Mouse (Mus musculus) bone marrow macrophage, adult 2 months (primary cell): ENCODE results near the gene Ddc. TPM values are rescaled to one million over a fixed set of nuclear protein-coding genes. Genes with fewer than 3 reads are reported as not detected.

ENCODE experiments used
- H3K27ac ChIP-seq: 2 replicates; pipeline ENCODE4 v1.5.1; 2012; ENCODE audit warnings: low read depth, low read length; ENCODE audit not compliant: insufficient read depth
- H3K4me1 ChIP-seq: 2 replicates; pipeline ENCODE4 v1.6.1; 2012; ENCODE audit warnings: low read length; ENCODE audit not compliant: control insufficient read depth, insufficient read depth
- H3K4me3 ChIP-seq: 2 replicates; pipeline ENCODE4 v1.5.1; 2012; ENCODE audit warnings: mild to moderate bottlenecking, low read length, moderate library complexity; ENCODE audit not compliant: insufficient read depth
- CTCF ChIP-seq: IDR thresholded peaks from 2 replicates; pipeline ENCODE4 v1.5.1; 2012; ENCODE audit warnings: low read depth, mild to moderate bottlenecking, low read length, moderate library complexity
- POLR2A ChIP-seq: IDR thresholded peaks from 2 replicates; pipeline ENCODE4 v1.6.1; 2012; ENCODE audit warnings: mild to moderate bottlenecking, low read depth, low read length, borderline replicate concordance
- polyA plus RNA-seq: library from polyadenylated mRNA; stranded (reverse); fragments of >200 nt; gene quantifications from 2 replicates; pipeline ENCODE4 v1.2.4, GENCODE M21; 2012; ENCODE audit not compliant: missing spikeins, insufficient read depth, insufficient read length

The Ddc gene
- polyA plus RNA-seq, 1 experiment = not detected

DNA sequence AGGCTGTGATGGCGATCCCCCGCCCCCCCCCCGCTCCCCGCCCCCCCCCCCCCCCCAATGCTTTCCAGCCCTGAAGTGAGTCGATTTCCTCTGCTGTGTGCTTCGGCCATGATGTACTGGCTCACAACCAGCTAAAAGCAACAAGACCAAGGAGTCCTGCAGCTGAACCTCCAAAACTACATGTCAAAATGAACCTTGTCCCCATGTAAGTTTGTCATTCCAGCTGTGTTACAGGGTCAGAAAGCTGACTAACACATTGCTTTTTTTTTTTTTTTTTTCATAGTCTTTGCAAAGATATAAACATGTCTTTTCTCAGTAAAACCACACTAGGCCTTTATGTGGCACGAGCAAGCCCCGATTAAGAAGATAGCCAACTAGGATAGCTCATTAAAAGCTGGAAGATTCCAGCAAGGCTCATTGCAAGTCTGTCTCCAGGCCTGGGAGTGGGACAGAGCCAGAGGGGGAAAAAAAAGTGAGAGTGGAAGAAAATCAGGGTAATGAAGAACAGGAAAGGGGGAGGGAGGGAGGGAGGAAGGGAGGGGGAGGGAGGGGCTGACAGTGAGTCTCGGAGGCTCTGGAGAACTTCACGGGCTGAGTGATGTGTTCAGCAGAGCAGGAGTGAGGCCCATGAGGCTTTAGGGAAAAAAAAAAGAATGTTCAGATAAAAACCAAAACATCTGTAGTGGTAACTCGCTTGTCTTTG lies 19.5 kb downstream of the Ddc start:
- H3K27ac ChIP-seq = no peak overlapping the region
- no peak overlapping the region for H3K4me3 ChIP-seq
- TF ChIP-seq POLR2A (no peak), CTCF (no peak)
- H3K4me1 ChIP-seq = no peaks in the 10 kb centered on the region

DNA sequence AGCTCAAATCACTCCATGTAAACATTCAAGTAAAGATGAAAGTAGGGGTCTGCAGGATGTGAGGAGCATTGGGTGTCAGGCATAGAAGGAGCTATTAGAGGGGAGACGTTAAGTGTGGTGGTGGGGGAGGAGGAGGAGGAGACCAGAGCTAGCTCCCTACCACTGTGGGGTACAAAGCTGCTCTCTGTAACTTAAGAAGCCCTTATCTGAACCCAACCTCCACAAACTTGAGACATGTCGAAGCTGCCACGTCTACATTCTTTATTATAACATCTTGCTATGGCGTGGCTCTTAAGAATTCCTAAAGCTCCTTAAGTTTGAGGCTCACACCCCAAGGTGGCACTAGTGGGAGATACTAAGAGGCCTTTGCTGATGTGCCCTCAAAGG lies 20.1 kb downstream of the Ddc start:
- H3K4me3 ChIP-seq = no peak overlapping the region
- H3K27ac ChIP-seq = no peak overlapping the region
- TF ChIP-seq CTCF (no peak), POLR2A (no peak)
- H3K4me1 ChIP-seq = no peaks in the 10 kb centered on the region

GRCm38 (mm10) chr11:11876366-11876765 lies 21.6 kb downstream of the Ddc start:
- no peaks in the 10 kb centered on the region for H3K4me1 ChIP-seq
- H3K4me3 ChIP-seq = no peak overlapping the region
- H3K27ac ChIP-seq = no peak overlapping the region
- no peak for TF ChIP-seq CTCF
- TF ChIP-seq POLR2A = no peak

GRCm38 (mm10) chr11:11875230-11875629 lies 22.7 kb downstream of the Ddc start:
- no peak overlapping the region for H3K4me3 ChIP-seq
- H3K4me1 ChIP-seq = no peaks in the 10 kb centered on the region

DNA sequence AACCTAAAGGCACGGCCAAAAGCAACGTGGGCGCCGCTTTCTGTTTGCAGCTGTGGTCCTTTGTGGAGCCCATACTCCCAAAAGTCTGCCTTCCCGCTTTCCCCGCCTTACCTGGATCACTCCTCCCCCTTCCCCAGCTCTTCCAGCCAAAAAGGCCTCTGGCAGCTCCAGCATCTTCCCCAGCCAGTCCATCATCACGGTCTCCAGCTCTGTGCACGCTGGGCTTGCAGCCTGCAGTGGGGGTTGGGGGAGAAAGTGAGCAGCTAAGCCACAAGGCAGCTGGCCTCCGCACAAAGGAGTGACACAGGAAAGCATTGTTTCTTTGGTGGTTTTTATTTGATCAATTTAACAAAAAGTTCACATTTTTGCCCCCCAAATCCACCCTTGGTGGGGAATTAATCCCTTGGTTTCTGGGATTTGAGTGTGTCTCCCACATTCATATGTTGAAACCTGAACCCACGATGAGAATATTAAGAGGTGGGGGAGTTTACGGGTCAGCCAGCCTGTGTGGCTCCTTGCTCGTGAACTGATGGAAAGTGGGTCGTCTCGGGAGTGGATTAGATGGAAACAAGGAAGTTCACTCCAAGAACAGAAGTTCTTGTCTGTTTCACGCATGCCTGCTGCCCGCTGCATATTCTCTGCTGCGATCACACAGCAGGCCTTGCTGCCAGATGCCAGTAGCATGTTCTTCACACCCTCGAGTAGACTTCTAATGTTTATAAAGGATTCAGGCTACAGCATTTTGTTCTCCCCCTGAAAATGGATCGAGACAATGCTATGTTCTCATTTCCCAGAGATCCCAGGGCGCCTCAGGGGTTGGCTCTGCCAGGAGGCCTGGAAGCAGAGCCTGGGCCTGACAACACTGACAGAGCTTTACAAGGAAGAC lies 24.7 kb downstream of the Ddc start:
- TF ChIP-seq POLR2A (no peak), CTCF (no peak)
- Histone ChIP-seq H3K27ac (no peak overlapping the region), H3K4me3 (no peak overlapping the region), H3K4me1 (no peaks in the 10 kb centered on the region)

More at GRCm38 (mm10) chr11:11875230-11875629, 22.7 kb downstream of the Ddc start:
- TF ChIP-seq POLR2A (no peak), CTCF (no peak)
- no peak overlapping the region for H3K27ac ChIP-seq

- H3K4me1 ChIP-seq = no peaks in the 10 kb centered on the region
- no peak overlapping the region for H3K27ac ChIP-seq
- TF ChIP-seq CTCF = no peak
- no peak for TF ChIP-seq POLR2A
- H3K4me3 ChIP-seq = no peak overlapping the region
Observed at GRCm38 (mm10) chr11:11872140-11872795, 25.7 kb downstream of the Ddc start.

GRCm38 (mm10) chr11:11871197-11871813 lies 26.6 kb downstream of the Ddc start:
- Histone ChIP-seq H3K27ac (no peak overlapping the region), H3K4me3 (no peak overlapping the region), H3K4me1 (no peaks in the 10 kb centered on the region)
- TF ChIP-seq POLR2A (no peak), CTCF (no peak)

DNA sequence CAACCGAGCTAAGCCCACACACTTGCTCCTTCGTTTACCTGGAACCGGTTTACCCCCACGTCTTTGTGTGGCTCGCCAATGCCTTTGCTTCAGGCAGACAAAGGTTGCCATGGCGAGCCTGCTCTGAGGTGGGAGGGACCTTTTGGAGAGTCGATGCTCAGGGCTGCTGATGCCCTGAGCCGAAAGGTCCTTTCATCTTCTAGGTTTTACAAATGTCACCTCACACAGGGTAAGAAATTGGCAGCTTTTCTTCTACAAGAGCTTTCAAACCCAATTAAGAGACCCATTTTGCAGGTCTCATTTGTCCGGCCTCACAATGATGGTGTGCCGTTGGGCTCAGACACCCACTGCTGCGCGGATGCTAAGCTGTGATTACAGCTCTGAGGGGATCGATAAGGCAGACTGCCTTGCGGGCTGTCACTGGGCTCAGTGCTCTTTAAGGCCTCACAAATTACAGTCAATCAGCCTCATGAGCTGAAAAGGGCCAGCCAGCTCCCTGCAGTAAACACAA lies 29.9 kb downstream of the Ddc start:
- H3K4me3 ChIP-seq = no peak overlapping the region
- no peaks in the 10 kb centered on the region for H3K4me1 ChIP-seq
- no peak overlapping the region for H3K27ac ChIP-seq
- TF ChIP-seq CTCF (no peak), POLR2A (no peak)

DNA sequence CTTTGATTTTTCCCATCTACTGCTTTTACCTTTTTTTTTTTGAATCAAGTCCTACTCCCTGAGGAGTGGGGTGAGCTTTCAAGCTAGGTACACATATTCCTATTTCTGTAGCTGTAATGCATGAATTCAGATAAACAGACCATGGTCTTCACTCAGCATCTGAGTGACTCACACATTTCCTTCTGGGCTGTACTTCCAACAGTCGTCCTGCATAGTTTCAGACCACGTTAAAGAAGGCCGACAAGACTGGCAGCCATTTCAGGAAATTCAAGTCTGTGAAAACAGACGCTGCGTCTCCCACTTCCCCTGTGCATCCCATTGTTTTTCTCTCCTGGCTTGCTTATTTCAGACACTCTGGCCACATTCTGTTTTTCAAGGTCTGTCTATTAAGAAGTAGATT lies 31.2 kb downstream of the Ddc start:
- no peak for TF ChIP-seq POLR2A
- TF ChIP-seq CTCF = no peak
- Histone ChIP-seq H3K4me1 (no peaks in the 10 kb centered on the region), H3K4me3 (no peak overlapping the region), H3K27ac (no peak overlapping the region)
